Mouse (Mus musculus) cortical plate, adult 2 months (tissue): Measurements from ENCODE around the gene Olfr1393.

Experiments used
- CTCF ChIP-seq: fragments of 200-500 bp; IDR thresholded peaks from 2 replicates; pipeline ENCODE4 v1.5.1; 2011; ENCODE audit warnings: mild to moderate bottlenecking, control low read depth, low read length; ENCODE audit not compliant: insufficient read depth; ENCODE audit errors: extremely low read depth
- POLR2A ChIP-seq: fragments of 200-500 bp; IDR thresholded peaks from 2 replicates; pipeline ENCODE4 v1.6.1; 2011; ENCODE audit warnings: mild to moderate bottlenecking, low read length, control low read depth; ENCODE audit not compliant: insufficient read depth; ENCODE audit errors: extremely low read depth

GRCm38 (mm10) chr11:49247255-49247654, 30.8 kb upstream of the Olfr1393 start:
- no peak for TF ChIP-seq CTCF
- TF ChIP-seq POLR2A = no peak
